Mouse (Mus musculus): Measurements from ENCODE around the gene Ctnnbl1. TPM values are rescaled to one million over a fixed set of nuclear protein-coding genes. Genes with fewer than 3 reads are reported as not detected.

The Ctnnbl1 gene
- polyA plus RNA-seq (2012; rRNA removed; ENCODE audit: low replicate concordance): 25.3 and 30.9 TPM in 2 replicates

GRCm38 (mm10) chr2:157736854-157737850, at the start of gene Ctnnbl1:
Gene Ctnnbl1, plus strand, starts transcription at chr2:157737401.

DNA sequence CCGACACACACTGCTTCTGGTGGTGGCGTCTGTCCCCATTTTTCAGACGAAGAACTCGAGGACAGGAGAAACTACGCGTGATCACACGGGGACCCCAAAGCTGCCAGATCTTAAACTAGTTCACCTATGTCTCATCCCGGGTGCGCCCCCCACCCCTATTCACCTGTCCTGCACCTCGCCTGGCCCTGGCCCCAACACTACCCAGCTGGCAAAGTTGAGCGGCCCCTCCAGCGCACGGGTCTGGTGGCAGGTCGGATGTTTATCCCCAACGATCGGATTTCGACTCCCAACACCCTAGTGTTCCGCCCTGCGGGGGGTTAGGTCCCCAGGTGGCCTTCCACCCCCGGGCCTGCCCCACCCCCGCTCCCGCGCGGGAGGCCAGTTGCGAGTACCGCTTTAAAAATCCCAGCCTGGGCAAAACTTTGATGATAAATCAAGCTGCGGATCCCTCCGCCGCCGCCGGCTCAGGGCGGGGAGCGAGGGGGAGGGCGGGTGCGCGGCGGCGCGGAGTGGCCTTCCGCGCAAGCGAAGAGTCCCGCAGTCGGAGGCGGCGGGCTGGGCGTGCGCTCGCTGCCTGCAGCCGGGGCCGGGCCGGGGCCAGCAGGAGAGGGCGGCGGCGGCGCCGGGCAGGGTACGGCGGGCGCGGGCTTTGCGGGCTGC, 177.0 kb downstream of the Ctnnbl1 start, which contains the start of gene Vstm2l:
Gene Vstm2l (plus strand): TSS at position 549 of the 660 bp plus-strand sequence.

Other genes with a start within 250 kb of the Ctnnbl1 start
- gene Nnat, start 177.3 kb upstream of the Ctnnbl1 start, polyA plus RNA-seq (2012; rRNA removed; ENCODE audit: low replicate concordance): 283 and 395 TPM in 2 replicates
- gene Blcap, start 166.1 kb upstream of the Ctnnbl1 start, polyA plus RNA-seq (2012; rRNA removed; ENCODE audit: low replicate concordance): 72.8 and 114 TPM in 2 replicates
- not detected in 2 replicates for gene Vstm2l, start 177.3 kb downstream of the Ctnnbl1 start, polyA plus RNA-seq (2012; rRNA removed; ENCODE audit: low replicate concordance)

Data from mammary gland, adult 2 months (tissue).